Mouse (Mus musculus) testis, adult 2 months (tissue): Measurements from ENCODE around the gene Radil.

ENCODE experiments used
- CTCF ChIP-seq: fragments of 200-500 bp; IDR thresholded peaks from 2 replicates; pipeline ENCODE4 v1.5.1; 2012; ENCODE audit warnings: low read depth, mild to moderate bottlenecking, inconsistent platforms, low read length, moderate library complexity; ENCODE audit not compliant: control insufficient read depth, insufficient read depth, insufficient replicate concordance
- POLR2A ChIP-seq: fragments of 200-500 bp; IDR thresholded peaks from 2 replicates; pipeline ENCODE4 v1.6.1; 2012; ENCODE audit warnings: low read depth, mild to moderate bottlenecking, inconsistent platforms, low read length, moderate library complexity; ENCODE audit not compliant: control insufficient read depth

DNA sequence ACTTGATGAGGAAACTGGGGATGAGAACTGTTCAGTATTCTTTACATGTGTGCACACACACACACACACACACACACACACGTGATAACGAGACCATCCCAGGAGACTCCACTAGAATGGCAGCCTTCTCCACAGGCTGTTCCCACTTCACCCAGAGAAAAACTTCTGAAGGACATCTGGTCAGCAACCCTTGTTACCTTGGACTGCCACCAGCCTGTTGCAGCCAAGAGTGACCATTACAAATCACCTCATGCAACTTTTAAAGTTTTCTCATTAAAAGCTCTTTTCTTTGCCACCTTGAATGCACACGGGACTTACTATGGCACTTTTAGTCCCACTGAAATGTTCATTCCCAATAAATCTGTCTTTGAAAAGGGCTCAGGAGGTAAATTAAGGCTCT, 13.6 kb downstream of the Radil start:
- TF ChIP-seq POLR2A (no peak), CTCF (no peak)
